Mouse (Mus musculus) spleen, adult 2 months (tissue): Measurements from ENCODE around the gene Mtap.

Experiments
- CTCF ChIP-seq: fragments of 200-500 bp; IDR thresholded peaks from 2 replicates; pipeline ENCODE4 v1.5.1; 2011; ENCODE audit warnings: mild to moderate bottlenecking, inconsistent platforms; ENCODE audit not compliant: insufficient read depth, insufficient read length, insufficient replicate concordance; ENCODE audit errors: extremely low read depth
- POLR2A ChIP-seq: fragments of 200-500 bp; IDR thresholded peaks from 2 replicates; pipeline ENCODE4 v1.6.1; 2011; ENCODE audit warnings: low read depth, low read length, inconsistent platforms

GRCm38 (mm10) chr4:89120353-89120752 is 16.6 kb upstream of the Mtap start:
- TF ChIP-seq POLR2A (no peak), CTCF (no peak)
